Mouse (Mus musculus) cerebellum, adult (tissue): Measurements from ENCODE around the gene Myo1a.
"Not testable (repeated sequence)": the region's sequence is repeated elsewhere in the genome, so short reads cannot be mapped to it uniquely, and the experiment has no call there.

Experiments used
- ATAC-seq: cut with Nextera tagmentation; 2 replicates; pipeline ENCODE4 v1.9.2; 2017; ENCODE audit warnings: mild to moderate bottlenecking, moderate library complexity, mixed read lengths; ENCODE audit not compliant: insufficient number of reproducible peaks, low FRiP score, low TSS enrichment

Myo1a gene

GRCm38 (mm10) chr10:127754566-127755166 is 49.7 kb downstream of the Myo1a start:
- no peak for ATAC-seq

- ATAC-seq: no peak
Measured at GRCm38 (mm10) chr10:127755246-127755645, 50.3 kb downstream of the Myo1a start.

GRCm38 (mm10) chr10:127755770-127756468 is 50.9 kb downstream of the Myo1a start:
- no peak for ATAC-seq

GRCm38 (mm10) chr10:127759181-127760110 is 54.5 kb downstream of the Myo1a start, which contains the start of the genes Rdh1 and Rdh16f1:
Gene Rdh1, plus strand, starts transcription at chr10:127759721.
Gene Rdh16f1, plus strand, starts transcription at chr10:127759787.
- ATAC-seq: no peak

GRCm38 (mm10) chr10:127762926-127763325 is 58.0 kb downstream of the Myo1a start:
- not testable (repeated sequence) for ATAC-seq

- ATAC-seq: peak; percentile 52; the same call in 1 of the 2 replicates
Measured at GRCm38 (mm10) chr10:127763914-127764680, 59.1 kb downstream of the Myo1a start.

DNA sequence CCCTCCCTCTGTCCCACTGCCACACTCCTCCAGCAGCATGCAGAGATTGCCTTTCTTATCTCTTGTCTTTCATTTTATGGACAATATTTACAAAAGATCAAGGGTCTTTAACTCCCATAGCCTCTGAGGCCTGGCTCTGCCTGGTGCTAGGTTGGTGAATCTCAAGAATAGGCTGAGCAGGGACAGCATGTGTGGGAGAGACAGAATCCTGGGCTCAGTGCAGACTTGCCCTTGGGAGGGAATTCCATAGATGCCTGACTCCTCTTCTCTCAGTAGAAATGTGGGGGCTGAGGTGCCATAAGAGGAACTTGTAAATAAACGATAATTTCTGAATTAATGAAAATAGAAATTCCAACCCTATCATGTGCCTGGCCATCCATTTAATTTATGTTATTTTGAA is 61.6 kb downstream of the Myo1a start:
- no peak for ATAC-seq
